Mouse (Mus musculus) gastrocnemius, adult 2 months (tissue): Measurements from ENCODE around the gene Bach2. TPM values are rescaled to one million over a fixed set of nuclear protein-coding genes. Genes with fewer than 3 reads are reported as not detected.

Experiments
- DNase-seq: peaks from one replicate; pipeline ENCODE4 v3.0.0; 2022
- H3K27ac ChIP-seq: fragments of 200-600 bp; 2 replicates; pipeline ENCODE4 v1.8.1; 2022; ENCODE audit warnings: mild to moderate bottlenecking
- H3K4me3 ChIP-seq: fragments of 200-600 bp; 2 replicates; pipeline ENCODE4 v1.8.1; 2022; ENCODE audit warnings: mild to moderate bottlenecking, moderate library complexity
- CTCF ChIP-seq: fragments of 200-600 bp; IDR thresholded peaks from 2 replicates; pipeline ENCODE4 v1.8.1; 2022; ENCODE audit warnings: antibody characterized with exemption, mild to moderate bottlenecking, moderate library complexity
- intact Hi-C: fragments of 180-260 bp; cut with DNase I; formaldehyde crosslinking; loops from one replicate; pipeline ENCODE4 v1.15.1; 2025
- total RNA-seq, 2 experiments: library from RNA; stranded (reverse); gene quantifications; 2 replicates each; pipeline ENCODE4 v1.2.3; 2021

The Bach2 gene
- total RNA-seq, 2 experiments from 2014 or later, result 2.3 to 4.3 TPM

DNA sequence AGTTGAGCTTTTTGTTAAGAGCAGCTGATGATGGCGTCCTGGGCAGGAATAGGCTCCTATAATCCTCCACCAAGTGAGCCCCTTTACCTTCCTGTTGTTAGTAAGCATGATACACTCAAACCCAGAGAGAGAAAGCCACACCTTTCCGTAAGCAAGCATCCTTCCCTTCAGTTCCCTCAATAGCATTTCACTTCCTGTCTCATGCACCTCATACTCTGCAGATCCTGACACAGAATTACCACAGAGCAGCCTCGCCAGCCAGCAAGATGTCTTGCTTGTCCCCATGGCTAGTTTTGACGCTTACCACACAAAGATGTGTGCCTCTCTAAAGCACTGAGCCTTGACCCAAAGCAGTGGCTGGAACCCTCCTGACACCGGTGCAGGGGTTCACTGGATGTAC is 348.9 kb downstream of the Bach2 start:
- H3K4me3 ChIP-seq, result no peak overlapping the region
- no peak for TF ChIP-seq CTCF
- intact Hi-C loops, result loop anchor here (2.0 kb wide), 1 partner anchor 531 kb away; no protein-coding TSS in a partner anchor
- no peak overlapping the region for H3K27ac ChIP-seq
- no peak for DNase-seq

DNA sequence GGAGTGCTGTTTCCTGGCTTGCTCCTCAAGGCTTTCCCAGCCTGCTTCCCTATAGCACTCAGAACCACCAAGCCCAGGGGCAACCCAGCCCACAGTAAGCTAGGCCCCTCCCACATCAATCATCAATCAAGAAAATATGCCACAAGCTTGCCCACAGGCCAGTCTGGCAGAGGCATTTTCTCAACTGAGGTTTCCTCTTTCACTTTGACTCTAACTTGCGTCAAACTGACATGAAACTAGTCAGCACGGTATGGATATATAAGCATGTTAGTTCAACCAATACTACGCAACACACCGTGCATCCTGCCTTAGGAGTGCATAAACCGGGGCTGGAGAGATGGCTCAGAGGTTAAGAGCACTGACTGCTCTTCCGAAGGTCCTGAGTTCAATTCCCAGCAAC is 349.6 kb downstream of the Bach2 start:
- intact Hi-C loops, result no loop called here
- no peak for TF ChIP-seq CTCF
- DNase-seq, result no peak
- Histone ChIP-seq H3K27ac (no peak overlapping the region), H3K4me3 (no peak overlapping the region)

DNA sequence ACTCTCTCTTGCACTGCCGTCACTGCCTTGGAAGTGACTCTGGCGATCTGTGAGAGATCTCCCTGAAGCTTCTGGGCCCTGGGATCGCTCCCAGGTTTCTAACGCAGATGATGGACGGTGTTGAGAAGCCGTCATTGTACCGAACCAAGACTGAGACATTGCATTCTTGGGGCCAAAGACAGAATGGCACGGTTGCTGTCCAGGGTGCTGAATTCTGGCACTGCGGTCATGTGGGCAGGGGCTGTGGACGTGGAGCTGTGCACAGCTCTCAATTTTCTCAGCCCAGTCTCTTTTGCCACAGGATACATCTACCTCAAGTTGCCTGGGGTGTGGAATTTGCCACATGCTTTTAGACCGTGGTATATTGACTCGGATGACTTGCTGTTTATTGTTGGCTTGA is 362.5 kb downstream of the Bach2 start:
- peak; percentile 51 for DNase-seq
- Histone ChIP-seq H3K27ac (no peak overlapping the region), H3K4me3 (no peak overlapping the region)
- intact Hi-C loops, result no loop called here
- no peak for TF ChIP-seq CTCF

DNA sequence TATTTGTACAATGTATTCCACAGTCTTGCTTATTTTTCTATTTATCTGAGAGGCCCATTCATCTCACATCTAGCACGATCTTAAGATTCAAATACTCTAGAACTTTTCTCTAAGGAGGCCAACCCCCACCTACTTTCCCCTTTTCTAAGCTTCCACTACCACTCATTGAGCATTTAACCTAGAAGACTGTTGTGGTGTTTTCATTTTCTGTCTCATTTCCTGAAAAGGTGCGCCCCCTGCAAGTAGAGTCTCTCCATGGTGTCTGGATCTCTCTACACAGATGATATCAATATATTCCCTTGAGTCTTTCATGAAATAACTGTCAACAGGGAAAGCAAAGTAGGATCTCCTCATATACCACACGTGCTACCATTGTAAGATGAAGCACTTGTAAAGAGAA is 364.1 kb downstream of the Bach2 start, which contains the start of gene Gja10:
Gene Gja10, minus strand, starts transcription at position 101 of the 400 bp plus-strand sequence.
- no peak for TF ChIP-seq CTCF
- intact Hi-C loops, result no loop called here
- no peak within 1 kb of the TSS for H3K4me3 ChIP-seq
- DNase-seq, result no peak
- no peak within 1 kb of the TSS for H3K27ac ChIP-seq

DNA sequence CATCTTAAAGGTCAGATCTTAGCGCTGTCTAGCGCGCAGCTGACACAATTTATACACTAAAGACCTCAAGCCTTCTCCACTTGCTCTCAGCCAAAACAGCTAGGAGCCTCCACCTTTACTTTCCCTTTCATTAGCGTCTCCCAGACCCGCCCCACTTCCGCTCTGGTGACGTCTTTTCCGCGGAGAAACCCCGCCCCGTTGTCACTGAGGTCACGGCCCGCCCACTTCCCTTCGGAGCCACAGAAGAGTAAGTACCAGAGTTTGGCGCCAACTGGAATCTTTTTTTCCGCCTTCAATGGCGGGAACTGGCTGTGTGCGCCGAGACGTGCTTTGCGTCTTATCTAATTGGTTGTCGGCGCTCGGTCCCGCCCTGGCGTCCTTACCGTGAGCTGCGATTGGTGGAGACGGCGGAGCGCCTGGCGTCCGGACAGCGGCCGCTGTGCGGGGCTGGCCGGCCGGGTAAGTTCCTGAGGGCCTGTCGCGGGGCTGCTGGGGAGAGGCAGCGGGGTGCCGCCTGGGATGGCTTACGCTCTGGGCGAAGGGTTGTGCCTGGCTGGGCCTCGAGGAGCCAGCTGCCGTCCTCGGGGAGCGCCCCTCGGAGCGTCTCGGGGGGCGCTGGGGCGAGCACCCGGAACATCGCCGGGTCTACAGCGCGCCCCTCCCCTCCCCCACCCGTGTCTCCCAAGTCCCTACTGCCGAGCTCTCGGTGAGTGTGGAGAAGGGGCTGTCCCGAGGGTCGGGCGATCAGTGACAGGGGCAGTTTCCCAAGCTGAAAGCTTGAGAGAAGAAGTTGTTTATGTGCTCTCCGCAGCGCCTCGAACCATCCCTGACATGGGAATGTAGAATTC is 376.7 kb downstream of the Bach2 start, which contains the start of gene Casp8ap2:
Gene Casp8ap2, plus strand, starts transcription at position 418 of the 848 bp plus-strand sequence.
- intact Hi-C loops, result loop anchor here (5.0 to 10.0 kb wide), 3 partner anchors 42 to 700 kb away; partner anchors contain the start of genes Mdn1 and Rngtt
- DNase-seq, result peak; percentile 98
- H3K4me3 ChIP-seq, result peak within 1 kb of the TSS; percentile 92
- H3K27ac ChIP-seq, result peak within 1 kb of the TSS; percentile 91
- no peak for TF ChIP-seq CTCF

DNA sequence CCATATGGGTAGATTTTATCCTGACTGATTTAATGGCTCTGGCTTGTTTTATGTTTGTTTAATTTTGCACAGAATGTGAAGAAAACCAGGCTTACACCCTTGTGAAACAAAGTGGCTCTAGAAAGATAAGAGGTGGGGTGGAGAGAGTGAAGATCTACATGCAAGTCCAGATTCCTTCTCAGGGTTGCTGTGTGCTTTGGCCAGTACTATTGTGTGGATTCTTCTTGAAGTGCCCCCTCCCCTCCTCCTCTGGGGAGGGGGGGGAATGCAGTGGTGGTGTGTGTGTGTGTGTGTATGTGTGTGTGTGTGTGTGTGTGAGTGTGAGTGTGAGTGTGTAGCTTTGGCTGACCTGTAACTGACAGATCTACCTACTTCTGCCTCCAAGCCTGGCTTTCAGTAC is 383.0 kb downstream of the Bach2 start:
- intact Hi-C loops, result no loop called here
- no peak overlapping the region for H3K27ac ChIP-seq
- no peak for TF ChIP-seq CTCF
- no peak for DNase-seq
- no peak overlapping the region for H3K4me3 ChIP-seq
